Mouse (Mus musculus) stomach, embryonic 15.5 days (tissue): ENCODE measurements at regions not wholly inside any gene's neighbourhood (a gene's known extent, or its start where the extent isn't known, plus 50 kb on each side); places are given as distances from the start of the nearest gene placed in this dataset.

Experiments
- ATAC-seq: fragments of 200-750 bp; cut with Nextera tagmentation; 2 replicates; pipeline ENCODE4 v1.8.0; 2017; ENCODE audit warnings: low read depth, moderate number of reproducible peaks, moderate TSS enrichment; ENCODE audit not compliant: insufficient read depth, low FRiP score
- H3K27ac ChIP-seq: fragments of 300-500 bp; sonication (generic); 2 replicates; pipeline ENCODE4 v1.5.1; 2015; ENCODE audit warnings: mild to moderate bottlenecking, inconsistent platforms
- H3K27me3 ChIP-seq: fragments of 300-500 bp; sonication (generic); replicated peaks from 2 replicates; pipeline ENCODE4 v1.6.1; 2015; ENCODE audit warnings: inconsistent platforms
- H3K36me3 ChIP-seq: fragments of 300-500 bp; sonication (generic); 2 replicates; pipeline ENCODE4 v1.6.1; 2015; ENCODE audit warnings: inconsistent platforms
- H3K4me1 ChIP-seq: fragments of 300-500 bp; sonication (generic); 2 replicates; pipeline ENCODE4 v1.6.1; 2015; ENCODE audit warnings: inconsistent platforms
- H3K4me2 ChIP-seq: fragments of 300-500 bp; sonication (generic); 2 replicates; pipeline ENCODE4 v1.6.1; 2015; ENCODE audit warnings: mild to moderate bottlenecking, inconsistent platforms
- H3K4me3 ChIP-seq: fragments of 300-500 bp; sonication (generic); replicated peaks from 2 replicates; pipeline ENCODE4 v1.5.1; 2015; ENCODE audit warnings: inconsistent platforms
- H3K9ac ChIP-seq: fragments of 300-500 bp; sonication (generic); 2 replicates; pipeline ENCODE4 v1.6.1; 2015; ENCODE audit warnings: inconsistent platforms
- H3K9me3 ChIP-seq: fragments of 300-500 bp; sonication (generic); 2 replicates; pipeline ENCODE4 v1.6.1; 2016; ENCODE audit warnings: inconsistent platforms
- WGBS: fragments of 180-500 bp; shearing (Covaris S2); methylation state at CpG from one replicate; pipeline ENCODE4 v1.1.7; 2015; 5-methylcytosine and 5-hydroxymethylcytosine counted together

DNA sequence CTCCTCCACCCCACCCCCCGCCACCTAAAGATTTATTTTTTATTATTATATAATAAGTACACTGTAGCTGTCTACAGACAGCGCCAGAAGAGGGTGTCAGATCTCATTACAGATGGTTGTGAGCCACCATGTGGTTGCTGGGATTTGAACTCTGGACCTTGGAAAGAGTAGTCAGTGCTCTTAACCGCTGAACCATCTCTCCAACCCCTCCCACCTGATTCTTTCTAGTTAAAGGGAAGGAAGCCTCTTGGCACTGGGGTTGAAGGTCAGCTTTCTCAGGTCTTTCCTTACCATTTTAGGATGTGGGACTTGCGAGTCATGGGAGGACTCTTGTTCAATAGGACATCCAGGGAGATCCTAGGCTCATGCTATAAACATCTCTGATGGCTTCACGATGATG lies 54.7 kb downstream of the Hes1 start:
- peaks cover 7% of the 10 kb centered on the region; the same call in 1 of the 2 replicates for H3K4me1 ChIP-seq
- no peak for ATAC-seq
- 88% methylated on average over 5 of the region's 5 CpGs for WGBS
- no peaks in the 10 kb centered on the region for H3K36me3 ChIP-seq
- no peak overlapping the region for H3K9ac ChIP-seq
- H3K9me3 ChIP-seq: no peaks in the 10 kb centered on the region
- H3K27me3 ChIP-seq: no peaks in the 10 kb centered on the region
- H3K4me2 ChIP-seq: no peak overlapping the region
- H3K4me3 ChIP-seq: no peak overlapping the region
- no peak overlapping the region for H3K27ac ChIP-seq

DNA sequence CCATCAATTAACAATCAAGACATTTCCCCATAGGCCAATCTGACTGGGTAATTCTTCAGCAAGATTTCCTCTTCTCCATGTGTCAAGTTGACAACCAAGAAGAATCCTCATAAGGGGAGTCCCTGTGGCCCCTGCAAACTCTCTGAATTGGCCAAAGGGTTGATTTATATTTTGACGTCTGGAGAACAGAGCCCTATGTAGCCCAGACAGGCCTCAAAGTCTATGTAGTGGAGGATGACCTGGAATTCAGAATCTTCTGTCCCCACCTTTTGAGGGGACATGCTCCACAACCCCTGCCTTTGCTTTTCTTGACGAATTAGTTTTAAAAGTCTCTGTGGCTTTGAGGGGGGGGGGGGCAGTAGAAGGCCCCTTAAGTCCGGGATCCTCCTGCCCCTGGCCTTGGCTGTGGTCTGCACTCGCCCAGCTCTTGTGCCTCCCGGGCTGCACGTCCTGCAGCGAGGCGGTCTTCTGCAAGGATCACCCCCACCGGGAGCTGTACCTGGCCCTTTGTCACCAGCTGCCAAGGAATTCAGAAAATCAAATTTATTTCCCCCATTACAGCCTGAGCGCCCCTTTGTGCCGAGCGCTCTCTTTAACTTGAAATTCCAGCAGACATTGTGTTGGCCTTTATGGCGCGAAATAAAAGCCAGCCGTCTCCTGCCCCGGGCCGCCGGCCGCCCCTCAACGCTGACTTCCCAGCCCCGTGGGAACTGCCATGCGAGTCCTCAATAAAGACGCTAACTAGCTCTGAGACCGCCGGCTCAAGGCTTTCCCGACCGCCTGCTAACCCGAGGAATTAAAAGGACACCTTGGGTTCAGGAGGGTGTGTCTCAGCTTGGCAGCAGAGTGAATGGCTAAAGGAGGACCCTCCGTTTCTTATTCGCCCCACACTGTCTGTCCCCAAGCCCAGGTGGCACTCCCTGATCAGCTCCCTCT lies 56.4 kb downstream of the Hes1 start:
- peaks cover 7% of the 10 kb centered on the region; the same call in 1 of the 2 replicates for H3K4me1 ChIP-seq
- peak overlapping the region; percentile 40 for H3K4me2 ChIP-seq
- no peak overlapping the region for H3K9ac ChIP-seq
- no peaks in the 10 kb centered on the region for H3K36me3 ChIP-seq
- no peak overlapping the region for H3K4me3 ChIP-seq
- no peak overlapping the region for H3K27ac ChIP-seq
- WGBS: 22% methylated on average over 30 of the region's 30 CpGs
- H3K27me3 ChIP-seq: no peaks in the 10 kb centered on the region
- H3K9me3 ChIP-seq: no peaks in the 10 kb centered on the region
- ATAC-seq: no peak

DNA sequence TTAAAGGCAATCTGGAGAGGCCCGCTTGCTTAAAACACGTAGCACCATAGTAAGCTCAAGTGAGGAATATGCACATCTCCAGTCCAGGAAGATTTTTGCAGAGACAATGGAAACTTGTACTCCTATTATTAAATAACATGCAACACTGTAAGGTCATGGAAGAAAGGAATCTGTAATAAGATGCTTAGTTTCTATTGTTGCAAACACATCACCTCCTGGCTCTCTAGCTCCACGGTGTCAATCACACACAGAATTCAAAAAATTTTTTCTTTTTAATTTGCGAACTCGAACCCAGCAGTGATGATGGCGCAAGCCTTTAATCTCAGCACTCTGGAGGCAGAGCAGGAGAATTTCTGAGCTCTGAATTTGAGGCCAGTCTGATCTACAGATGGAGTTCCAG lies 57.4 kb downstream of the Hes1 start:
- H3K4me2 ChIP-seq: no peak overlapping the region
- H3K9ac ChIP-seq: no peak overlapping the region
- no peaks in the 10 kb centered on the region for H3K27me3 ChIP-seq
- H3K9me3 ChIP-seq: no peaks in the 10 kb centered on the region
- H3K27ac ChIP-seq: no peak overlapping the region
- peaks cover 2% of the 10 kb centered on the region; the same call in 1 of the 2 replicates for H3K4me1 ChIP-seq
- H3K36me3 ChIP-seq: no peaks in the 10 kb centered on the region
- WGBS: 87% methylated on average over 6 of the region's 6 CpGs
- ATAC-seq: no peak
- H3K4me3 ChIP-seq: no peak overlapping the region

DNA sequence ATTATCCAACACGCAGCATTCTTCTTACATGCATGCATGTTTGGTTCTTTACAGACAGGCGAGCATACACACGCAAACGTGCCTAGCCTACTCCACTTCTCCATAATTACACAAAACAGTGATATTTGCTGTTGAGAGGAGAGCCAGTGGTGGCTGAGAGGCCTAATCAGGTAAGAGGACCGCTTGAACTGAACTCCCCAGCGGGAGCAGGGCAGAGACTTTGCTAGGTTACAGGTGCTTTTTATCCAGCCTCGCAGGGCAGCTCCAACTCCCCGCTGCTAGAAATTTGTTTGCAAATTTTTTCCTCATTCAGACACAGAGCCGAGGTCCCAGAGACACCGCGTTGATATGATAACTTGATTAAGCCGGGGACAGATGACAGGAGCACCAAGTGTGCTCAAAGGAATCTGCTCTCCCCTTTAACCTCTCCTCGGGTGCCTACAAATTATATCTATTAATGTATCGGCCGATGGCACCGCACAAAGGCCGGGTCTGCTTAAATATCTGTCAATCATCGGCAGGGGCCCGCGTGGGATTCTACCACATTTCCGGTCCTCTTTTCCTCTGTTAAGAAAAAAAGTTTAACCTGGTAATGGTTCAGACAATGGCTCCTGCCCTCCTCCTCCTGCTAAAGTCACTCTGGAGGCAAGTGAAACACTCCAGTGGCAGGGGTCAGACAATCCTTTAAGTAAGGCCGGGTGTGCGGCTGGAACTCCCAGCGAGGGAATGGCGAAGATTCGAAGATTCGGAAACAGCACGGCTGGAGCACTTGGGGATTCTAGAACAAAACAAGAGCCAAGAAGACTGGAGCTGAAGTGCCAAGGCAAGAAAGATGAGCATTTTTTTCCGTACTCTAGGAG lies 58.3 kb downstream of the Hes1 start:
- no peak overlapping the region for H3K4me3 ChIP-seq
- H3K27ac ChIP-seq: no peak overlapping the region
- no peaks in the 10 kb centered on the region for H3K36me3 ChIP-seq
- H3K4me2 ChIP-seq: no peak overlapping the region
- WGBS: 40% methylated on average over 29 of the region's 29 CpGs
- no peak for ATAC-seq
- no peaks in the 10 kb centered on the region for H3K27me3 ChIP-seq
- peaks cover 2% of the 10 kb centered on the region; the same call in 1 of the 2 replicates for H3K4me1 ChIP-seq
- no peak overlapping the region for H3K9ac ChIP-seq
- no peaks in the 10 kb centered on the region for H3K9me3 ChIP-seq

DNA sequence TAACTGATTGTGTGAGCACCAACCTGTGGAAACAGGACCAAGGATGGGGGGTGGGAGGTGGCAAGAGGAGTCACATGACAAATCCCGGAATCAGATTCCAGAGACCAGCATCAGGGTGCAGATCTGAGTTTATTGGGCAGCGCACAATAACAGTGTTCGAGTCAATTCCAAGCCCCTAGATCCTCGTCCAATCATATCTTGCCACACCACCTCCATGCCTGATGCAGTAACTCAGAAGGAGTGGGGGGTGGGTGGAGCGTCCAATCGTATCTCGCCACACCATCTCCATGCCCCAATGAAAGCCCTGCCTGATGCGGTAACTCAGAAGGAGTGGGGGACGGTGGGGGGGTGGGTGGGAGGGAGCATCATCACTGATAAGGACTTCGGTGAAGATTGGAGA lies 62.8 kb downstream of the Hes1 start:
- no peak overlapping the region for H3K4me3 ChIP-seq
- H3K9ac ChIP-seq: no peak overlapping the region
- no peaks in the 10 kb centered on the region for H3K36me3 ChIP-seq
- H3K4me2 ChIP-seq: no peak overlapping the region
- peaks cover 11% of the 10 kb centered on the region; the same call in 1 of the 2 replicates for H3K4me1 ChIP-seq
- H3K27ac ChIP-seq: no peak overlapping the region
- 94% methylated on average over 10 of the region's 10 CpGs for WGBS
- H3K9me3 ChIP-seq: no peaks in the 10 kb centered on the region
- ATAC-seq: no peak
- no peaks in the 10 kb centered on the region for H3K27me3 ChIP-seq

DNA sequence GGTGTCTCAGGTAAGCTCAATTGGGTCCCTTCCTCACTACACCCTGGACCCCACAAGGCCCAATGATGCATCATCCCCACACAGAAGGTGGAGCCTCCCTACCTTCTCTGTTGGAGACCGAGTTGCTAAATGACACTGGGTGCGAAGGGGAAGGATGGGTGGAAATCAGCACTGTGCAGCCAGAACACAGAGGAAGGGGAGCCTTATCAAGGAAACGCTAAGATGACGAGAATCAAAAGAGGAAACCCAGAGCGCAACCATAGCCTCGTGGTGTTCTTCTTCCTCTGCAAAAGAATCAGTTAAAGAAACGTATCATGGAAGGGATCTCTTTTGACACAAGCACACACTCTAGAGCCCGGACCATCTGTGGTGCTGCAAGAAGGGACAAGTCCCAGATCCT lies 64.6 kb downstream of the Hes1 start:
- no peak for ATAC-seq
- Histone ChIP-seq H3K36me3 (no peaks in the 10 kb centered on the region), H3K27ac (no peak overlapping the region), H3K4me2 (no peak overlapping the region), H3K27me3 (no peaks in the 10 kb centered on the region), H3K9ac (no peak overlapping the region), H3K4me3 (no peak overlapping the region), H3K4me1 (peaks cover 11% of the 10 kb centered on the region), H3K9me3 (no peaks in the 10 kb centered on the region)
- 71% methylated on average over 8 of the region's 8 CpGs for WGBS

DNA sequence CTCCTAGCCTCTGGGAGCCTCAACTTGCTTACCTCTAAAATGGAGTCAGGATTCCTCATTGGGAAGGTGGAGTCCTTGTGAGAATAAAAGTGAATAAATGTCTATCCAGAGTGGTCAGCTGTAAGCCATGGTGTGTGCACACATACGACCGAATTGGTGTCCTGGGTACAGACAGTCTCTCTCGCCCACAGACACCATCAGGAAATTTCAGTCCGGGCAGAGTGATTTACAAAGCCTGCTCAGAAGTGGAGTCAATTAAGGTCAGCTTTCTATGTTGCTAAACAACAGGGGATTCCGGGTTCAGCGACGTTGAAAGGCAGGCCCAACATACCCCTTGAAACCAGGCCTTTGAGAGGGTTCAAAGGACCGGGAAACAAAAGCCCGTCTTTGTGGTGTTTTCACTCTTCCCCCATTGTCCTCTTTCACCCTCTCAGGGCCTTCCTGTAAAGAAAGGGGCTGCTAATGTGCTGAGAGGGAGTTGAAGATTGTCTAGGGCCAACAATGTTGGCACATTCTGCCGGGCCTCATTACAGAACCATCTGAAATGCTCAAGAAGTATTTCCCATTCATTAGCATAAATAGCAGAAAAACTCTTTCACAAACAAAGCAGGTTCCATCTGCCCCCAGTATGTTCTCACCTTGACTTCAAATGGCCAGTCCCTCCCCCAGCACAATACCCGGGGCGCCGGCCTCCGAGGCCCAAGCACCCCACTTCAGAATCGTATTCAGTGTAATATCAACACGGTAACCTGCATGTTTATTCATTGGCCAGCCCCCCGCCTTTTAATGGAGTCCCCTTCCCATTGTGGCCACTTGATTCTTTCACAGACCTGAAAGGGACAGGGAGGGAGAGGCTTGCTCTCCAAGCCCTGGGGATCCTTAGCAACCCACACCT lies 65.3 kb downstream of the Hes1 start:
- ATAC-seq: no peak
- H3K4me3 ChIP-seq: no peak overlapping the region
- H3K36me3 ChIP-seq: no peaks in the 10 kb centered on the region
- no peak overlapping the region for H3K4me2 ChIP-seq
- peaks cover 11% of the 10 kb centered on the region for H3K4me1 ChIP-seq
- no peaks in the 10 kb centered on the region for H3K9me3 ChIP-seq
- 55% methylated on average over 17 of the region's 17 CpGs for WGBS
- H3K9ac ChIP-seq: no peak overlapping the region
- no peak overlapping the region; the same call in 1 of the 2 replicates for H3K27ac ChIP-seq
- H3K27me3 ChIP-seq: no peaks in the 10 kb centered on the region

DNA sequence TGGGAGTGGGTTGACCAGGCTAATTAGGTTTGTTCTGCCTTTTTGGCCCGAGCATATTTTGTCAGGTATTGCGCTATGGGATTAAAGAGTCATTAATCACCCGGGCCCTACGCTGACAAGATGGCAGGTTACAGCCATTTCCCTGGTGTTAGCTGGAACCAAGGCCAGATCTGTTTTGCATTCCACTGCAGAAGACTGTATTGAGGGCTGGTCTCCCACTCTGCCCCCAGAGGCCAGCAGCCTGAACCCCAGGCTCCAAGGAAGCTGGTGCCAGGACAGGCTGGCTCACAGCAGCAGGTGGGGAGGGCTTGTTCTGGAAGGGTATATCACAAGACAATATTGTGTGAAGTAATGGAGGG lies 65.9 kb downstream of the Hes1 start:
- WGBS: 47% methylated on average over 4 of the region's 4 CpGs
- Histone ChIP-seq H3K4me3 (no peak overlapping the region), H3K4me1 (peaks cover 17% of the 10 kb centered on the region), H3K9me3 (no peaks in the 10 kb centered on the region), H3K27ac (no peak overlapping the region; the same call in 1 of the 2 replicates), H3K27me3 (no peaks in the 10 kb centered on the region), H3K4me2 (no peak overlapping the region), H3K36me3 (no peaks in the 10 kb centered on the region), H3K9ac (no peak overlapping the region)
- ATAC-seq: 0 out of 2 replicates have a peak, but pooled peaks have one; percentile 20

DNA sequence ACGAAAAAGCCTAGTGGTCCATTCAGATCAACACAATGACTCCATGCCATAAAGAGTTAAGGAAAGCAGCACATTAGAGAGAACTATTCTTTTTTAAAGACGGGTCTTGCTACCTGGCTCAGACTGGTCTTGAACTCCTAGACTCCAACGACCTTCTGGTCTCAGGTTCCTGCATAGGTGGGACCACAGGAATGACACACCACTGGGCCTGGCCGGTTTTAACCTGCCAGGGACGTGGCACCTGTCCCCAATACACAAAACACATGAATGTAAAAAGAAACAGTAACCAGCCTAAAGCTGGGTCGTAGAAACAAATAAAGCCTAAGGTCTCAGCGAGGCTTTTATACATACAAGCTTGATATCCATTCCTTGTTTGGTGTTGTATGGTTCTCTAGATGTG lies 67.9 kb downstream of the Hes1 start:
- no peak overlapping the region for H3K4me2 ChIP-seq
- no peaks in the 10 kb centered on the region for H3K36me3 ChIP-seq
- peaks cover 17% of the 10 kb centered on the region for H3K4me1 ChIP-seq
- no peaks in the 10 kb centered on the region for H3K9me3 ChIP-seq
- no peak overlapping the region for H3K27ac ChIP-seq
- 75% methylated on average over 7 of the region's 7 CpGs for WGBS
- ATAC-seq: no peak
- no peaks in the 10 kb centered on the region for H3K27me3 ChIP-seq
- no peak overlapping the region for H3K9ac ChIP-seq
- no peak overlapping the region for H3K4me3 ChIP-seq

DNA sequence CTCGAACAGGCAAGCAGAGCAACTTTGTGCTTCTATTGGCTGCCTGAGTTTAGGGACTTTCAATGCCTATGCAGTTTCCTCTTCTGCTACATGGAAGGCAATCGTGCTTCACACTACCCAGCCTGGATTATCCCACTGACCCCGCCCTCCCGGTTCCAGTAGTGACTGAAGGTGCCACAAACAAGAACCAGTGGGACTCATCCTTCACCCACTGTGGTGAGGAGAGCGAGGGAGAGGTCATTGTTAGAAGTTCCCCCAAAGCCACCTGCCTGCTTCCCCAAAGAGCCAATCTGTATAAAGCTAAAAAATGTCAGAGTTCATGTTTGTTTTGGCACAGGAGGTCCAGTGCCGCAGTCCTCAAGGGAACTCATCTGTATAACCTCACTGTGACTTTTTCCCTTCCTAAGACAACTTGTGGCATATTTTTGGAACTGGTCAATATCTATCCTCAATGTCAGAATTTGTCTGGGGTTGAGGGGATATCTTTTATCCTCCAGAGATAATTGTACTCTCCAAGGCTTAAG lies 70.5 kb downstream of the Hes1 start:
- no peaks in the 10 kb centered on the region for H3K27me3 ChIP-seq
- H3K27ac ChIP-seq: peak overlapping the region; percentile 41; the same call in 1 of the 2 replicates
- H3K4me1 ChIP-seq: peaks cover 15% of the 10 kb centered on the region
- no peaks in the 10 kb centered on the region for H3K36me3 ChIP-seq
- H3K4me2 ChIP-seq: no peak overlapping the region
- ATAC-seq: no peak
- no peaks in the 10 kb centered on the region for H3K9me3 ChIP-seq
- 48% methylated on average over 6 of the region's 6 CpGs for WGBS
- H3K4me3 ChIP-seq: no peak overlapping the region
- H3K9ac ChIP-seq: no peak overlapping the region

DNA sequence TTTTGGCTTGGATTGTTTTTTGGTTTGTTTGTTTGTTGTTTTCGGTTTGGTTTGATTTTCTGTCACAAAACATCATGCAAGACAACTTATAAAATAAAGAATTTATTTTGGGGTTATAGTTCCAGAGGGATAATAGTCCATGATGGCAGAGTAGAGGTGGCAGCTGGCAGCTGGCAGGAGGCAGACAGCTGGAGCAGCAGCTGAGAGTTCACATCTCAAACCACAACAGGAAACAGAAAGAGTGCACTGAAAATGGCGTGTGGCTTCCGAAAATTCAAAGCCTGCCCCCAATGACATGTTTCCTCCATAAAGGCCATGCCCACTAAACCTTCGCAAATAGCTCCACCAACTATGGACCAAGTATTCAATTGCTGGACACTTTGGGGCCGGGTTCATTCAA lies 72.7 kb downstream of the Hes1 start:
- ATAC-seq: no peak

More for the DNA sequence above, 72.7 kb downstream of the Hes1 start:
- Histone ChIP-seq H3K27ac (no peak overlapping the region), H3K27me3 (no peaks in the 10 kb centered on the region), H3K4me2 (no peak overlapping the region), H3K4me1 (peaks cover 6% of the 10 kb centered on the region), H3K9me3 (no peaks in the 10 kb centered on the region), H3K9ac (no peak overlapping the region), H3K36me3 (no peaks in the 10 kb centered on the region), H3K4me3 (no peak overlapping the region)
- 83% methylated on average over 5 of the region's 5 CpGs for WGBS
